Mouse (Mus musculus) left cerebral cortex, postnatal 36 days (tissue): ENCODE results near the gene Slc38a7. TPM values are rescaled to one million over a fixed set of nuclear protein-coding genes. Genes with fewer than 3 reads are reported as not detected.
A peak's percentile ranks its signal among the peaks of the same experiment; 100 is the strongest.
"Not testable (repeated sequence)": the region's sequence is repeated elsewhere in the genome, so short reads cannot be mapped to it uniquely, and the experiment has no call there.

Experiments used
- DNase-seq, 2 experiments: peaks; one replicate each; pipeline ENCODE4 v3.0.0; 2021 to 2022; ENCODE audit warnings: low spot score in 2 of 2, mixed read lengths in 1 of 2
- intact Hi-C: fragments of 180-260 bp; cut with DNase I; formaldehyde crosslinking; loops from one replicate; pipeline ENCODE4 v1.15.1; 2025
- total RNA-seq, 2 experiments: library from RNA; stranded (reverse); gene quantifications; 2 replicates each; pipeline ENCODE4 v1.2.3; 2021

The Slc38a7 gene
- total RNA-seq = 10 to 100 TPM; 24.4 to 30.5 TPM

GRCm38 (mm10) chr8:95853102-95853843 lies at the start of gene Slc38a7:
Gene Slc38a7 (minus strand): TSS chr8:95853539.
- intact Hi-C loops = no loop called here
- DNase-seq = peak; percentile 78 to 81

- intact Hi-C loops = no loop called here
- DNase-seq = no peak
Observed at GRCm38 (mm10) chr8:95901864-95902263, 48.5 kb upstream of the Slc38a7 start.

- intact Hi-C loops = no loop called here
Observed at GRCm38 (mm10) chr8:95893701-95894100, 40.4 kb upstream of the Slc38a7 start.

GRCm38 (mm10) chr8:95888285-95889136 lies 35.2 kb upstream of the Slc38a7 start, which contains the start of gene Got2:
Gene Got2 (minus strand): TSS chr8:95888547.
- DNase-seq = peak; percentile 89 to 90
- intact Hi-C loops = no loop called here

More at GRCm38 (mm10) chr8:95893701-95894100, 40.4 kb upstream of the Slc38a7 start:
- no peak for DNase-seq

GRCm38 (mm10) chr8:95887578-95888284 lies 34.4 kb upstream of the Slc38a7 start:
- intact Hi-C loops = no loop called here
- peak; percentile 85 to 88 for DNase-seq

GRCm38 (mm10) chr8:95886647-95887577 lies 33.6 kb upstream of the Slc38a7 start:
- intact Hi-C loops = no loop called here
- peak; percentile 30 to 42 for DNase-seq

- no peak for DNase-seq
- intact Hi-C loops = no loop called here
Observed at GRCm38 (mm10) chr8:95885966-95886365, 32.6 kb upstream of the Slc38a7 start.

GRCm38 (mm10) chr8:95885271-95885841 lies 32.0 kb upstream of the Slc38a7 start:
- DNase-seq = no peak
- intact Hi-C loops = no loop called here

GRCm38 (mm10) chr8:95884491-95884890 lies 31.2 kb upstream of the Slc38a7 start:
- DNase-seq = no peak
- intact Hi-C loops = no loop called here

GRCm38 (mm10) chr8:95882191-95882590 lies 28.9 kb upstream of the Slc38a7 start:
- DNase-seq = no peak

GRCm38 (mm10) chr8:95881576-95881975 lies 28.2 kb upstream of the Slc38a7 start:
- DNase-seq = no peak
- intact Hi-C loops = no loop called here

More at GRCm38 (mm10) chr8:95882191-95882590, 28.9 kb upstream of the Slc38a7 start:
- intact Hi-C loops = no loop called here

- no peak for DNase-seq
- intact Hi-C loops = no loop called here
Observed at GRCm38 (mm10) chr8:95879823-95880222, 26.5 kb upstream of the Slc38a7 start.

- intact Hi-C loops = no loop called here
- no peak for DNase-seq
Observed at GRCm38 (mm10) chr8:95878176-95878962, 25.0 kb upstream of the Slc38a7 start.

- DNase-seq = no peak
- intact Hi-C loops = no loop called here
Observed at GRCm38 (mm10) chr8:95875270-95875669, 21.9 kb upstream of the Slc38a7 start.

- no peak for DNase-seq
- intact Hi-C loops = no loop called here
Observed at GRCm38 (mm10) chr8:95871690-95872089, 18.4 kb upstream of the Slc38a7 start.

- DNase-seq, intact Hi-C loops: not testable (repeated sequence)
Observed at GRCm38 (mm10) chr8:95864851-95865250, 11.5 kb upstream of the Slc38a7 start.

GRCm38 (mm10) chr8:95863761-95864440 lies 10.6 kb upstream of the Slc38a7 start:
- DNase-seq, intact Hi-C loops: not testable (repeated sequence)
